Mouse (Mus musculus) E14TG2a.4 (cell line): ENCODE results near the gene Sufu.

Experiments used
- H3K27me3 ChIP-seq: 2 replicates; pipeline ENCODE4 v1.6.1; 2014; ENCODE audit warnings: low read length, control low read depth; ENCODE audit not compliant: insufficient read depth
- H3K36me3 ChIP-seq: 2 replicates; pipeline ENCODE4 v1.6.1; 2014; ENCODE audit warnings: low read length, control low read depth; ENCODE audit not compliant: insufficient read depth
- H3K4me1 ChIP-seq: replicated peaks from 2 replicates; pipeline ENCODE4 v1.6.1; 2014; ENCODE audit warnings: low read depth, low read length, control low read depth
- H3K4me3 ChIP-seq: replicated peaks from 2 replicates; pipeline ENCODE4 v1.5.1; 2014; ENCODE audit warnings: mild to moderate bottlenecking, low read length
- H3K9me3 ChIP-seq: 2 replicates; pipeline ENCODE4 v1.6.1; 2014; ENCODE audit warnings: low read length, control low read depth
- CTCF ChIP-seq: conservative IDR thresholded peaks from 2 replicates; pipeline ENCODE4 v1.5.1; 2014; ENCODE audit warnings: low read length
- NANOG ChIP-seq: IDR thresholded peaks from 2 replicates; pipeline ENCODE4 v1.6.1; 2014; ENCODE audit warnings: borderline replicate concordance, low read length, mixed read lengths
- POU5F1 ChIP-seq: IDR thresholded peaks from 2 replicates; pipeline ENCODE4 v1.6.1; 2014; ENCODE audit warnings: low read length, borderline replicate concordance

The Sufu gene

GRCm38 (mm10) chr19:46525691-46526631 lies 129.3 kb downstream of the Sufu start:
- Histone ChIP-seq H3K4me1 (peaks cover 98% of the 10 kb centered on the region), H3K4me3 (no peak overlapping the region), H3K36me3 (no peaks in the 10 kb centered on the region), H3K9me3 (no peaks in the 10 kb centered on the region), H3K27me3 (0 out of 2 replicates have a peak, but pooled peaks cover 4% of the 10 kb centered on the region)
- TF ChIP-seq CTCF (no peak), NANOG (no peak), POU5F1 (no peak)

- H3K36me3 ChIP-seq, result no peaks in the 10 kb centered on the region
- TF ChIP-seq NANOG, result no peak
- TF ChIP-seq CTCF, result no peak
- no peak for TF ChIP-seq POU5F1
- H3K27me3 ChIP-seq, result 0 out of 2 replicates have a peak, but pooled peaks cover 4% of the 10 kb centered on the region
- peak overlapping the region; percentile 60 for H3K4me3 ChIP-seq
- H3K9me3 ChIP-seq, result no peaks in the 10 kb centered on the region
- peaks cover 100% of the 10 kb centered on the region for H3K4me1 ChIP-seq
These were observed 131.2 kb downstream of the Sufu start for GRCm38 (mm10) chr19:46527632-46528528.

GRCm38 (mm10) chr19:46528529-46529213 lies 132.0 kb downstream of the Sufu start:
- Histone ChIP-seq H3K4me1 (peaks cover 100% of the 10 kb centered on the region), H3K9me3 (no peaks in the 10 kb centered on the region), H3K4me3 (peak overlapping the region; percentile 60), H3K27me3 (0 out of 2 replicates have a peak, but pooled peaks cover 4% of the 10 kb centered on the region), H3K36me3 (no peaks in the 10 kb centered on the region)
- no peak for TF ChIP-seq CTCF
- TF ChIP-seq NANOG, result no peak
- TF ChIP-seq POU5F1, result no peak

- Histone ChIP-seq H3K27me3 (0 out of 2 replicates have a peak, but pooled peaks cover 4% of the 10 kb centered on the region), H3K4me1 (peaks cover 97% of the 10 kb centered on the region), H3K9me3 (no peaks in the 10 kb centered on the region), H3K36me3 (no peaks in the 10 kb centered on the region), H3K4me3 (peak overlapping the region; percentile 60)
- TF ChIP-seq NANOG (peak; percentile 33; the same call in 1 of the 2 replicates), POU5F1 (no peak)
These were observed 133.1 kb downstream of the Sufu start for GRCm38 (mm10) chr19:46529601-46530448.

GRCm38 (mm10) chr19:46530449-46530990 lies 133.8 kb downstream of the Sufu start:
- Histone ChIP-seq H3K4me1 (peaks cover 90% of the 10 kb centered on the region), H3K9me3 (no peaks in the 10 kb centered on the region), H3K36me3 (no peaks in the 10 kb centered on the region), H3K27me3 (0 out of 2 replicates have a peak, but pooled peaks cover 4% of the 10 kb centered on the region), H3K4me3 (peak overlapping the region; percentile 52)
- TF ChIP-seq CTCF (no peak), NANOG (no peak), POU5F1 (no peak)

GRCm38 (mm10) chr19:46531071-46532030 lies 134.7 kb downstream of the Sufu start:
- peak overlapping the region; percentile 52 for H3K4me3 ChIP-seq
- H3K9me3 ChIP-seq, result no peaks in the 10 kb centered on the region
- TF ChIP-seq NANOG (no peak), CTCF (no peak), POU5F1 (no peak)
- H3K4me1 ChIP-seq, result peaks cover 82% of the 10 kb centered on the region
- H3K27me3 ChIP-seq, result 0 out of 2 replicates have a peak, but pooled peaks cover 4% of the 10 kb centered on the region
- H3K36me3 ChIP-seq, result no peaks in the 10 kb centered on the region
